Mouse (Mus musculus) spleen, postnatal 36 days (tissue): ENCODE data around the gene Alyref2.
"Not testable (repeated sequence)": the region's sequence is repeated elsewhere in the genome, so short reads cannot be mapped to it uniquely, and the experiment has no call there.

Experiments
- DNase-seq, 2 experiments: peaks; one replicate each; pipeline ENCODE4 v3.0.0; 2022; ENCODE audit warnings: low spot score in 2 of 2, mixed read lengths in 1 of 2

Gene Alyref2

DNA sequence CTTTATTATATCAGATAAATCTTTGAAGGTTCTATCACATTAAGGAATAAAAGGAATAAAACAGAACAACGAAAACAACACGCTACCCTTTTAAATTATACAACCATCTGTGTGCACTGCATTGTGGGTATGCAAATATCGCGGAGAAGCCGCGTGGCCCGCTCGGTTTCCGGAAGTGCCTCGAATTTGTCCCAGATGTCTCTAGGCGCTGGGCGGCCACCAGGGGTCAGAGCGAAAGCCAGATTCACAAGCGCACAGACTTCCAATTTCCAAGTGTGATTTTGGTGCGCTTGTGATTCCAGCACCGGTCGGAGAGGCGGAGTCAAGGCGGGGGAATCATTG is at the start of gene Alyref2:
TSS of gene Alyref2 (plus strand) at position 229 of the 342 bp plus-strand sequence.
- DNase-seq, result peak; percentile 88 to 92

DNA sequence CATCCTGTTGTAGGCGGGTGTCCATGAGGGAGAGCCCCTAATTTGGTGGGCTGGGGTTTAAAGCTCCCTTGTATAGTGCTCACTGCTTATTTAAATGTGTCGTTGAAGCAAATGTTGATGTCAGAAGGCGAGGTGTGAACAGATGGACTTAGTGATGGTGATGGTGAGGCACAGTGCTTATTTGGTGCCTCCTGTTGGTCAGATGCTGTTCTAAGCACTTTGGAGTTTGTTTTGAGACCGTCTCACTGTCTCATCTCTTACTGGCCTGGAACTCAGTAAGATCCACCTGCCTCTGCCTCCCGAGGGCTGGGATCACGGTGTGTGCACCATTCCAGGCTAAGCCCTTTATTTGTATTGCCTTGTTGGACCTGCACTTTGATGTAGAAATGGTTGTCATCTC is 48.4 kb upstream of the Alyref2 start:
- no peak for DNase-seq

DNA sequence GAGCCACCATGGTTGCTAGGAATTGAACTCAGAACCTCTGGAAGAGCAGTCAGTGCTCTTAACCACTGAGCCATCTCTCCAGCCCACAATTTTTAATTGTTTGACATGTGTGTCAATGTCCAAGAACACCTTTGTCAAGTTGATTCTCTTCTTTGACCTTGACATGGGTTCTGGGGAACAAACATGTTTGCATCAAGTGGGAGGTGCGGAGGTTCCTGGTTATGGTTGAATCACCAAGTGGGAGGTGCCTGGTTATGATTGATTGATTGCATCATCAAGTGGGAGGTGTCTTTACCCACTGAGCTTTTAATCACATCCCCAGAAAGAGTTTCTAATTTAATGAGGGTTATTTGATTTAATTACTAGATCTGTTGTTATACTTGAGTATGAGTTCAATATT is 45.7 kb upstream of the Alyref2 start:
- no peak for DNase-seq

DNA sequence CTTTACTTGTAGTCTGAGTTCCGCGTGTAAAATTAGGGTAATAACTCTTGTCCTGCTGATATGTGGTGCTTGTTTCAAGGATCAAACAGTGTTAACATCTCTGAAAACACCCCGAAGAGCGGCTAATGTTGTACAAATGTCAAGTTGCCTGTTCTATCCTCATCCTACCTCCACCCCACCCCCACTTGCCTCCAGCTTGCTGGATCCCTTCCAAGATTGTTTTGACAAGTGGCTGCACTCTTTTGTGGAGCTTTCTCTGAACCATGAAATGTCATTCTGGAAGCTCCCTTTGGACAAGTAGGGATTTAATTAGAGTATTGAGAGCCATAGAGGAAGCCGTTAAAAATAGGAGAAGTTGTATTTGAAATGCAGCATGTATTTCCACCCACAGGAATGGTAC is 43.5 kb upstream of the Alyref2 start:
- DNase-seq, result no peak

DNA sequence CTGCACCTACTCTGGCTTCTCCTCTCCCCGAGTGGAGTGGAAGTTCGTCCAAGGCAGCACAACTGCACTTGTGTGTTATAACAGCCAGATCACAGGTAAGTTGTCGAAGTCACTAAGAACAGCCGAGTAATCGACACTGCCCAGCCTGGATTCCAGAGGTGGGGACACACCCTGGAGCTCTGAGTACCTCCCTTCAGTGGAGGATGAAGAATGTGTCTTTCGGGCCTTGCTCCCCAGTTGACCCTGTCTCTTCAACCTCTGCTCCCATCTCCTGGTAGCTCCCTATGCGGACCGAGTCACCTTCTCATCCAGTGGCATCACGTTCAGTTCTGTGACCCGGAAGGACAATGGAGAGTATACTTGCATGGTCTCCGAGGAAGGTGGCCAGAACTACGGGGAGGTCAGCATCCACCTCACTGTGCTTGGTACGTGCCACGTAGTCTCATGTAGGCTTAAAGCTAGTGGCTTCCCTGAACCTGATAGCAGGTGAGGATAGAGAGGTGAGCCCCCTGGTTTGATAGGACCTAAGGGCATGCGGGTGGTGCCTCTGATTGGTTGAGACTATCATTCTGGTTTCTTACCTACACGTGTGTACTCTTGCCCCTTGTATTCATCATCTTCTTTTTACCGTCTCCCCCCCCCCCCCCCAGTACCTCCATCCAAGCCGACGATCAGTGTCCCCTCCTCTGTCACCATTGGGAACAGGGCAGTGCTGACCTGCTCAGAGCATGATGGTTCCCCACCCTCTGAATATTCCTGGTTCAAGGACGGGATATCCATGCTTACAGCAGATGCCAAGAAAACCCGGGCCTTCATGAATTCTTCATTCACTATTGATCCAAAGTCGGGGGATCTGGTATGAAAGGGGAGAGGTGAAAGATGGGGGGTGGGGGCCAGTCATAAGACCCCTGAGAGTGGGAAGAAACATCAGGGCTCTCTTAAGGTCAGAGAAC is 42.5 kb upstream of the Alyref2 start:
- DNase-seq, result no peak

DNA sequence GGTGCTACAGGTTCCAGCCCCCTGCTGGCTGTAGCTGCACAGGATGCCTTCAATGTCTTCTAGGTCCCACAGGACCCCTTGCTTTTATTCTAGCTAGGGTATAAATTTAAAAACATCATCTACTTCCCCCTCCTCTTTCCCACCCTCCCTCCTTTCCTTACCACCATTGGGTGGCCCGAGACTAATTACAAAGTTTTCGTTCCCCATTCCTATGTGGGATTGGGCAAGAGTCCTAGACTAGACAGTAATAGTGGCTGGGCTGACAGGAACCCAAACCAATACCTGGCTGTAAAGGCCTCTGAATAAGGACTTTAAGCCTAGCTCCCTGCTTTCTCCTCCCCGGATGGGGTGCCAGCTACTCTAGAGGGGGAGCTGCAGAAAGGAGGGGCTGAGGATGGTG is 40.1 kb upstream of the Alyref2 start:
- DNase-seq, result no peak

DNA sequence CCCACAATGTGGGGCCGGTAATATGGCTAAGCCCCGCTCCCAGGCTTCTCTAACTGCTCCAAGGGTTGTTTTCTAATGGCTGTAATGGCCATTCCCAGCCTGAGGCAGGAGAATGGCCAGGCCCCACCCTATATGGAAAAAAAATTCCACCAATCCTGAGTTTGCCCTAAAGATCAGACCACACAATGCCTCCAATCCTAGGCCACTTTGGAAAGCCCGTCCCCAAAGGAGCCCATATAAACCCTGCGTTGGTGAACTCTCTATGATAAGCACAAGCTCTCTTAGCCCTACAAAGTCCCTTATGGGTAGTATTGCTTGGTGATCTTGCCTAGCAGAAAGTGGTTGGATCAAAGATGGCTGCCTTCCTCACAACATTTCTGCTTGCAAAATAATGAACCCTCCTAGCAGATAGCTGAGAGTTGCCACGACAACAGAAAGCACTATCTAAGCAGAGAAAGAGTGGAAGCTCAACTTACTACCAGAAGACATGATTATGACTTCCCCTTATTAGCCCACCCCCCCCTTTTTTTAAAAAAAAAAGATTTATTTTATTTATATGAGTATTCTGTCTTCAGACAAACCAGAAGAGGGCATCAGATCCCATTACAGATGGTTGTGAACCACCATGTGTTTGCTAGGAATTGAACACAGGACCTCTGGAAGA is 37.4 kb upstream of the Alyref2 start:
- DNase-seq, result no peak

DNA sequence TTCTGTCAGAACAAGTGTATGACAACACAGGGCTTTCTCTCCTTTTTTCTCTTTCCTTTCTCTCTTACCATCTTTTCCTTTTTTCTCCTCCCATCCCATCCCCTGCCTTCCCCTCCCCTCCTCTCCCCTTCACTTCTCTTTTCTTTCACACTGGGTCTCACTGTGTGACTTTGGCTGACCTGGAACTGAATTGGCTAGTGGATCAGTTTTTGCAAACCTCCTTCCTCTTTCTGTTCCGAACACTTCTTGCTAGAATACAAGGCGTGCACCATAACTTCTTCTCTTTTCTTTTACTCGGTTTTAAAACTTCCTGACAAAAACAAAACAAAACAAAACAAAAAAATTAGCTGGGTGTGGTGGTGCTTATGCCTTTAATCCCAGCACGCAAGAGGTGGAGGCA is 36.7 kb upstream of the Alyref2 start:
- DNase-seq, result peak; percentile 25 to 40

DNA sequence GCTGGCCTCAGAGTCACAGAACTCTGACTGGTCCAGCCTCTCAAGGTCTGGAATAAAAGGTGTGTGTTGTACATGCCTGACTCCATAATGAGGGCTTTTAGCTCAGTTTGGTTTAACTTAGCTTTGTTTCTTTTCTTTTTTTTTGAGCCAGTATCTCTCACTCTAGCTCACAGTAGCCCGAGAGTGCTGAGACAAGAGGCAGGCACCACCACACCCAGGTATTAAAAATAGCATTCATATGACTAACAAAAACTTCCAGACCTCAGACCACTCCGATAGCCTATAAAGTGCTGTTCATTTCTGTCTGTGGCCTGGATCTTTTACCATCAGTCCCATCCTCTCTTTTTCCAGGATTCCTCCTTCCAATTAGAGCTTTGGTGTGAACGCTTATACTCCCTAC is 33.6 kb upstream of the Alyref2 start:
- DNase-seq, result no peak

DNA sequence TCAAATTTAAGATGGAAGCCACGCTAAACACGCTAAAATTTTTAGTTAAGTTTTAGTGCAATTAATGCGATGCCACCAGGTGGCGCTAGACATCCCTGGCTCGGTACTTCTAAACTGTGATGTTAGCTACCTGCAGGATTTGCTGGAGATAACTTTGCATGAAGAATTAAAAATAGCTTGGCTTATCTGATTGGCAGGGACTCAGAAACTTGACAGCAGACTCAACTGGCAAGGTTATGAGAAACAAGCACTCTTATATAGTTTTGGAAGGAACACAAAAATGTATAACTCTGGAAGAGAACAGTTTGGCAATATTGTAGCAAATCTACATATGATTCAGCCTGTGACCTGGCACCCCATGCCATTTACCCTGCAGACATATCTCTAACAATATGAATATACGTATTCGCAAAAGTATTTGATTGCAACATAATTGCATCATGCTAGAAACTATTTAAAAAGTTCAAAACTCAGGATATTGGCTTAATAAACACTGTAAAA is 32.9 kb upstream of the Alyref2 start:
- DNase-seq, result peak; percentile 20 to 36

DNA sequence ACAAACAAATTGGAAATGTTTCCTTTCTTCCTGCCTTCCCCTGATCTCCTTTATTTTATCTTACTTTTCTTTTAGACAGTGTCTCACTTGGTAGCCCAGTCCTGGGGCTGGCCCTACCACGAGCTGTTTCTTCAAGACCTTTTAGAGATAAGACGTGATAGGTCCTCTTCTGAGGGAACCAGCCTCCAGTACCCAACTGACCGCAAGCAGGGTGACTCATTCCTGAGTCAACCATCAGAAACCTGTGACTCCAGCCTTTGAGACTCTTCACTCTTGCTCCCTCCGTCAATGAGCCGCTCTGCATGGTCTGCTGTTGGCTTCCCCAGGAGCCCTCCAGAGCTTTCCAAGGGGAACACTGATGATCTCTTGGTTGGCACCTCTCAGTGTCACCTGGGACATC is 32.4 kb upstream of the Alyref2 start:
- no peak for DNase-seq

DNA sequence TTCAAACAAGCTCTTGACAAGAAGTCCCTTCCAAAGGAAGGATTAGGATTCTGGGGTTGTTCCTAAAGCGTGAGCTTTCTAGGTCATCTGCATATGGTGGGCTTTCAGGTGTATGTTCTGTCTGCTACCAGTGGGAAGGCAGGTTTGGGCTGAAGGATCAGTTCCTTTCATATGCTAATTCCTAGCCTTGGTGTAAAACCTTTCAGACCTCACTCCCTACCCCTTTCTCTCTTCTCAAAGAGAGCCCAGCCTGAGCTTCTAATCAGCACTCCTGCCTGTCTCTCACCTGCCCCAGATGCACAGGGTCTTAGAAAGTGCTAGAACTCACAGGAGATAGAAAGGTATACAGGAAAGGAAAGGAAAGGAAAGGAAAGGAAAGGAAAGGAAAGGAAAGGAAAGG is 31.8 kb upstream of the Alyref2 start:
- no peak for DNase-seq

DNA sequence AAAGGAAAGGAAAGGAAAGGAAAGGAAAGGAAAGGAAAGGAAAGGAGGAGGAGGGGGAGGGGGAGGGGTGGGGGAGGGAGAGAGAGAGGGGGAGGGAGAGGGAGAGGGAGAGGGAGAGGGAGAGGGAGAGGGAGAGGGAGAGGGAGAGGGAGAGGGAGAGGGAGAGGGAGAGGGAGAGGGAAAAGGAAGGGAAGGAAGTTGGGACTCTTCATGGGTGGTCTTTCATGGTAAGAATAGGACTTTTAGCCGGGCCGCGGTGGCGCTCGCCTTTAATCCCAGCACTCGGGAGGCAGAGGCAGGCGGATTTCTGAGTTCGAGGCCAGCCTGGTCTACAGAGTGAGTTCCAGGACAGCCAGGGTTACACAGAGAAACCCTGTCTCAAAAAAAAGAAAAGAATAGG is 31.3 kb upstream of the Alyref2 start:
- DNase-seq, result not testable (repeated sequence)

DNA sequence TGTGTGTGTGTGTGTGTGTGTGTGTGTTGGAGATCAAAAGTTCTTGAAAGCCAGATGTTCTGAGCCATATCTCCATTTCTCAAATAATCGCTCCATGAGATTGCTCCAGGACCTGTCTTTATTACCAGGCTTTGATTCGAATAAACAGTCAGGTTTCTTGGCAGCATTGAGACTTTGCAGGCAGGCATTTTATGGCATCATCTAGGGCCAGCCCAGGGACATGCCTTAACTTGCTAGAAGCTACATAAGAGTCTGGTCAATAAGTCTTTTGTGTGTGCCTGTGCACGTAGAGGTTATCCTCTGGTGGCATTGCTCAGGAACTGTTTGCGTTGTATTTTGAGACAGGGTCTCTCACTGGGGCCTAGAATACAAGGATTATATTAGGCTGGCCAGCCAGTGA is 29.8 kb upstream of the Alyref2 start:
- no peak for DNase-seq

DNA sequence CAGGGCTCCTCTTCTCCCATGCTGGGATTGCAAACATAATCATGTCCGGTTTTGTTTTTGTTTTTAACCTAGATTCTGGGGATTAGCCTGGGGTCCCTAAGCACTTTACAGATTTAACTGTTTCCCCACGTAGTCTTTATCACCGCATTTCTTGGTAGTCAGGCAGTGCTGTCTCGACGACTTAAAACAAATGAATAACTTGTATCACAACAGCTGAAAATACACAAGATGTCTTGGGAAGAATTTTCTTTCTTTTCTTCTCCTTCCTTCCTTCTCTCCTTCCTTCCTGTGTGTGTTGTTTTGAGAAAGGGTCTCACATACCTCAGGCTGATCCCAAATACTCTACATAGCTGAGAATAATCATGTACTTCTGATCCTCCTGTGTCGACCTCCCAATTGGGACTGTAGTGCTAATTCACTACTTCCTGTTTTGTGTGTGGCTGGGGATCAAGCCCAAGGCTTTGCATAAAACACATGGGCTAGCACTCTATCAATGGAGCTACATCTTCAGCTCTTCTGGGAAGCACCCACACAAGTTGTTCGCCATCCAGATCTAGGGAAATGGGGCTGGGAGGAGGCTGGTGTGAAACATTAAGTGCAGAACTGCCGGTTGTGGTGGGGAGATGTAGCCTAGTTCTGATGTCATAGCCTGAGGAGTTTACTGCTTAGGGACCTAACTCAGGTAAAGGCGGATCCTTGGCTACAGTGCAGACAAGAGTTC is 29.2 kb upstream of the Alyref2 start:
- no peak for DNase-seq

DNA sequence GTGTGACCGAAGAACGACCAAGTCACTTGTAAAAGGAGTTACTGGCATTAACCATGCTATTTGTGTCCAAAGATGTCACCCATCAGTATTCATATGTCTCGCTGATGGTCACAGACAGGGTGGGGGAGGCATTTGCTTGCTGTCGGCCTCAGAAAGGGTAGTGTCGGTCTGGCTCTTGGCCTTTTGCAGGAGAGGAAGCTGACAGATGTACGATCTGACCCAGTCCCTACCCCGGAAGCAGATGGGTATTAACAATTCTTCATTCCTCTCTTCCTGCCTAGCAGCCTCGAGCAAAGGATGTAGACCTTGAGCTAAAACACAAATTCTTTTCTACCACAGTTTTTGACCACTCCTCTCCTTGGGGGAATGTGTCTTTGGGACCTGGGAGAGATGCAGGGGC is 26.2 kb upstream of the Alyref2 start:
- no peak for DNase-seq

DNA sequence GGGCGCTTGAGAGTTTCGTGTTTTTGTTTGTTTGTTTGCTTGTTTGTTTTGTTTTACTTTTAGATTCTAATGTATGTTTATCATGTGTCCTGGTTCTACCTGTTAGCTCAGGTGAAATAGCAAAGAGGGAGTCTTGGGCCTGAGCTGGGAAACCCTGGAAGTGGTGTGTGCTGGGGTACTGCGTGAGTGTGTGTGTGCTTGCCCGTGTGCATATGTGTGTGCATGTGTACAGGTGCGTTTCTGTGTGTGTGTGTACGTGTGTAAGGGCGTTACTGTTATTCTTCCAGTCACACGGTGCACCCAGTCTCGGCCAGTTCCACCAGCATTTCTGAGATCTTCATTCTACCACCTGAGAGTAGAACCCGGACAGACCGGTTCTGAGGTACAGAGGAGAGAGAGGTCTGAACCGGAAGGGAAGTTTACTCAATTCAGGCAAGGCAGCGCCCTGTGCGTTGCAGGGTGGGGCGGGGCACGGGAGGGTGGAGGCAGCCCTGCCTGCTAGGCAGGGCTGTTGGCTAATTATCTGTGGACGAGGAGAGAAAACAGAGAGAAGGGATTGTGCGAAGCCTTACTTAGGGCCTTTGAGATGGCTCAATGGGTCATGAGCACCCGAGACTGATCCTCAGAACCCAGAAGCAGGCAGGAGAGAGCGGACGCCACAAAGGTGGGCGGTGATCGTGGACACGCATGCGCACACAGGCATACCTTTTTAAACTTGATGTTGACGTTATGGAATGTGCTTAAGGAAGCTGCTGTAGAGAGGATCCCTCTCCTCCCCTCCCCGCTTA is 25.3 kb upstream of the Alyref2 start:
- no peak for DNase-seq

DNA sequence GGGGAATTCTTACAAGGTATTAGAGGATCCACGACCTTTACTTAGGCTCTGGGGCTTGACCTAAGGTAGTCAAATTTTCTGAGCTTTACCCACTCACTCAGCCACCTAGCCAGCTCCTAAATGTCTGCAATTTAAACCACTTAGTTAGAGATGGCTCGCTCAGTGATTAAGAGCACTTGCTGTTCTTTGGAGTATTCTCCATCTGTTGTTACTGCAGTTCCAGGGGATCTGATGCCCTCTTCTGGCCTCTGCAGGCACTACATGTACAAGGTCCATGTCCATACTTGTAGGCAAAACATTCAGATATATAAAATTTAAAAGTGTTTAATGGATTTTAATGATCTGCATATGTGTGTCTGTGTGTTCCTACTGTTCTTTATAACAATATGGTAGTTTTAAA is 24.3 kb upstream of the Alyref2 start:
- peak; percentile 40 to 58 for DNase-seq

DNA sequence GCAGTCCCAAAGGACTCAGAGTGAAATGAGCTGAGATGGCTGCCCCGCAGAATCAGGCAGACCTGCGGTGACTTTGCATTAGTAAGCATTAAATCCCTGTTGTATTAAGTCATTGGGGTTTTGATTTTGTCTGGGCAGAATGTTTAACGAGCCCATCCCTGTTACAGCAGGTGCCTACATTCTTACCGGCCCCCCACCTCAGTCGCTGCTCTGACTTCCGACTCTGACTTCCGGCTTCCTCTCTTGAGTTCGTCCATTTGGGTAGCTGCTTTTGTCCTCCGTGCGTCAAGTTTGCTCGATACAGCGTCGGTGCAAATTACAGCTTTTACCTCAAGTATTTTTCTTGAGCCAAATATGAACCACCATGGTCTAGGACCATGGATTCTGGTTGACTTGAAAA is 9.0 kb upstream of the Alyref2 start:
- no peak for DNase-seq

DNA sequence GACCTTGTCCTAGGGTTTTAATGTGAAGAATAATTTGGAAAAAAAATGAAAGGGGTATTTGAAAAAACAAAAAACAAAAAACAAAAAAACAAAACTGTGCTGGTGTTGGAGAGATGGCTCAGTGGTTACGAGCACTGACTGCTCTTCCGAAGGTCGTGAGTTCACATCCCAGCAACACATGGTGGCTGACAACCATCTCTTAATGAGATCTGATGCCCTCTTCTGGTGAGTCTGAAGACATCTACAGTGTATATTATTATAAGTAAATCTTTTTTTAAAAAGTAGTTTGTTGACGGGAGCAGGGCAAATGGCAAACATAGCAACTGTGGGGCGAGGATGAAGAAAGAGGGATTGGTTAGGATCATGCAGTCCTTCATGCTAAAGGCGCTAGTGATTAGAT is 7.9 kb upstream of the Alyref2 start:
- DNase-seq, result no peak

DNA sequence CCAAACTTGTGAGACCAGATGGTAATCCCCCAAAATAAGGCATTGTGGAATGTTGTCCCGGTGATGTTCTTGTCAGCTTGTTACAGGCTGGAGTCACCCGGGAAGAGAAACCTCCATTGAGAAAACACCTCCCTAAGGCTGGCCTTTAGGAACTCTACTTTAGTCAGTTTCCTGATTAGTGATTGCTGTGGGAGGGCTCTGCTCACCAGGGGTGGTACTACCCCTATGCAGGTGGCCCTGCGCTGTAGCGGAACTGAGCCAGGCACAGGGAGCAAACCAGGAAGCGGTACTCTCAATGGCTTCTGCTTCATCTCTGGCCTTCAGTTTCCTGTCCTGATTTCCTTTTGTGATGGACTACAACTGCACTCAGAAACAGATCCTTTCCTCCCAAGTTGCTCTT is 3.4 kb upstream of the Alyref2 start:
- DNase-seq, result peak in 1 of 2 experiments; percentile 36
